ENCODE assay signal across 1 mouse cellular context in the genomic region with DNA sequence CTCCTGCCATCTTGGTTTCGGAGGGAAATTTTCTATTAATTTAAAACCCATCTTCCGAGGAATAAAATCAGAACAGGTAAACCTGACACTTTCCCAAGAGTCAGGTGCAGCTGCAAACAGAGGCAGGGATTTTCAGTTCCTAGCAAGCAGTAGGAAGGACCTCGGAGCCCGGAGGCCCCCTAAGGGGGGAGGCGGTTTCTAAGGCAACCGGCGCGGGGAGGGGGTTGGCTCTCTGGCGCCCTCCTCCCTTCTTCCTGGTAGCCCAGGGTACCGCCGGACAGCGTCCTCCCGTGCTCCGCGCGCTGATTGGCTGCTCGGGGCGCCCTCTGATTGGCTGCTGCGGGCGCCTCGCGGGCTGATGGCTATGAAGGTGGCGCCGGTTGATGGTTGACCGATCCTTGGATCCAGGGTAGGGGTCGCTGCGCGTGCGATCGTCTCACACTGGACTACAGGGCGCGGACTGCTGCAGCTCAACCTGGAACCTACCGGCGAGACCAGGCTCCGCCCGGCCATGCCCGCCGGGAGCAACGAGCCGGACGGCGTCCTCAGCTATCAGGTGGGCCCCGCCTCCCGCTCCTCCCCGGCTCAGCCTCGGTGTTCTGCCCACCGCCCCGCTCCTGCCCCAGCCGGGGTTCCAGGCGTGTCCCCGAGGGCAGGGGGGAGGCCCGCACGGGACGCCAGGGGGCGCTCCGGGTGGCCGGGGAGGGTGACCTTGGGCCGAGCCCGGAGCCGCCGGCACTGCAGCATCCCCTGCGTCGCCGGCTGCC.
TF ChIP-seq lines count a peak whose summit lies in the region.

A gene (plus strand): TSS at position 329 of the 767 bp plus-strand sequence.

TF ChIP-seq in CH12.LX, 34 proteins besides CTCF, POLR2A, EP300 and RAD21 (continued from another document):
- TF ChIP-seq USF1 (IDR thresholded peaks at IDR 0.05; ENCODE audit: low read depth, low read length): no peak
- peak; percentile 60; the same call in 1 of the 2 replicates for TF ChIP-seq IRF4 (IDR thresholded peaks at IDR 0.05; ENCODE audit: low read depth, low read length)
- peak; percentile 76; the same call in 1 of the 2 replicates for TF ChIP-seq E2F4 (IDR thresholded peaks at IDR 0.05; ENCODE audit: insufficient replicate concordance, low read depth, low read length)
- TF ChIP-seq POLR2AphosphoS2 (IDR thresholded peaks at IDR 0.05; ENCODE audit: low read depth, low read length): no peak
- peak; percentile 52; the same call in 1 of the 2 replicates for TF ChIP-seq MEF2A (IDR thresholded peaks at IDR 0.05; ENCODE audit: borderline replicate concordance, low read depth, low read length)
- TF ChIP-seq ZKSCAN1 (IDR thresholded peaks at IDR 0.05; ENCODE audit: borderline replicate concordance, low read depth, low read length): no peak
- TF ChIP-seq ZC3H11A (IDR thresholded peaks at IDR 0.05; ENCODE audit: low read depth, low read length): no peak
- peak; percentile 90 for TF ChIP-seq UBTF (IDR thresholded peaks at IDR 0.05; ENCODE audit: low read depth, low read length)
- TF ChIP-seq JUN (IDR thresholded peaks at IDR 0.05; ENCODE audit: insufficient read depth, low read depth, low read length): no peak
- peak; percentile 90 for TF ChIP-seq MXI1 (IDR thresholded peaks at IDR 0.05; ENCODE audit: low read depth, low read length)
- peak; percentile 61; the same call in 1 of the 2 replicates for TF ChIP-seq MAX (IDR thresholded peaks at IDR 0.05; ENCODE audit: low read length)
- TF ChIP-seq RCOR1 (conservative IDR thresholded peaks at IDR 0.05; ENCODE audit: low read depth, low read length): 0 out of 2 replicates have a peak, but pooled peaks have one; percentile 62
- no peak; the same call in 1 of the 2 replicates for TF ChIP-seq CHD1 (IDR thresholded peaks at IDR 0.05; ENCODE audit: low read depth, low read length)
TF ChIP-seq in CH12.LX: peak in this region for 17.
